Mouse (Mus musculus) kidney, postnatal 4 days (tissue): ENCODE data around the gene Sirpa.

Source experiments
- DNase-seq, 2 experiments: peaks; one replicate each; pipeline ENCODE4 v3.0.0; 2021; ENCODE audit warnings: mixed read lengths in 2 of 2

Gene Sirpa

GRCm38 (mm10) chr2:129584905-129585304 lies 7.7 kb upstream of the Sirpa start:
- DNase-seq = no peak

GRCm38 (mm10) chr2:129585904-129586514 lies 6.6 kb upstream of the Sirpa start:
- no peak for DNase-seq

GRCm38 (mm10) chr2:129587241-129587640 lies 5.4 kb upstream of the Sirpa start:
- no peak for DNase-seq

GRCm38 (mm10) chr2:129587825-129588251 lies 4.8 kb upstream of the Sirpa start:
- peak; percentile 12 to 24 for DNase-seq

- no peak for DNase-seq
These were observed 738 bp upstream of the Sirpa start for GRCm38 (mm10) chr2:129591897-129592296.

- DNase-seq = peak; percentile 86 to 91
These were observed 673 bp downstream of the Sirpa start for GRCm38 (mm10) chr2:129593141-129593875.

- peak; percentile 35 to 50 for DNase-seq
These were observed 1.3 kb downstream of the Sirpa start for GRCm38 (mm10) chr2:129593876-129594421.

GRCm38 (mm10) chr2:129594569-129594968 lies 1.9 kb downstream of the Sirpa start:
- no peak for DNase-seq

- DNase-seq = no peak
These were observed 2.6 kb downstream of the Sirpa start for GRCm38 (mm10) chr2:129595206-129595605.

GRCm38 (mm10) chr2:129595661-129596209 lies 3.1 kb downstream of the Sirpa start:
- DNase-seq = peak in 1 of 2 experiments; percentile 47

GRCm38 (mm10) chr2:129596555-129597172 lies 4.0 kb downstream of the Sirpa start:
- no peak for DNase-seq

GRCm38 (mm10) chr2:129597581-129597980 lies 4.9 kb downstream of the Sirpa start:
- DNase-seq = no peak

GRCm38 (mm10) chr2:129598094-129598493 lies 5.5 kb downstream of the Sirpa start:
- DNase-seq = no peak

GRCm38 (mm10) chr2:129599231-129600084 lies 6.8 kb downstream of the Sirpa start:
- no peak for DNase-seq

GRCm38 (mm10) chr2:129601059-129601650 lies 8.5 kb downstream of the Sirpa start:
- DNase-seq = peak; percentile 32 to 38

- no peak for DNase-seq
These were observed 9.4 kb downstream of the Sirpa start for GRCm38 (mm10) chr2:129601894-129602663.

- DNase-seq = no peak
These were observed 10.2 kb downstream of the Sirpa start for GRCm38 (mm10) chr2:129602856-129603255.

- DNase-seq = no peak
These were observed 10.9 kb downstream of the Sirpa start for GRCm38 (mm10) chr2:129603536-129603935.

- peak; percentile 24 to 36 for DNase-seq
These were observed 11.4 kb downstream of the Sirpa start for GRCm38 (mm10) chr2:129604032-129604431.

GRCm38 (mm10) chr2:129605816-129606215 lies 13.2 kb downstream of the Sirpa start:
- no peak for DNase-seq

- DNase-seq = no peak
These were observed 13.6 kb downstream of the Sirpa start for GRCm38 (mm10) chr2:129606269-129606668.
